Mouse (Mus musculus) erythroblast, embryonic 14.5 days (primary cell): ENCODE measurements around the gene St6galnac5. TPM values are rescaled to one million over a fixed set of nuclear protein-coding genes. Genes with fewer than 3 reads are reported as not detected.

ENCODE experiments used
- H3K27me3 ChIP-seq: 2 replicates; pipeline ENCODE4 v1.6.1; 2012; ENCODE audit warnings: inconsistent platforms; ENCODE audit not compliant: control insufficient read depth
- H3K36me3 ChIP-seq: 2 replicates; pipeline ENCODE4 v1.6.1; 2012; ENCODE audit warnings: mild to moderate bottlenecking, inconsistent platforms; ENCODE audit not compliant: control insufficient read depth
- H3K4me1 ChIP-seq: 2 replicates; pipeline ENCODE4 v1.6.1; 2012; ENCODE audit warnings: inconsistent platforms; ENCODE audit not compliant: control insufficient read depth
- H3K4me3 ChIP-seq: replicated peaks from 2 replicates; pipeline ENCODE3; 2012; ENCODE audit warnings: moderate library complexity, mild to moderate bottlenecking, inconsistent platforms
- H3K9me3 ChIP-seq: 2 replicates; pipeline ENCODE4 v1.6.1; 2012; ENCODE audit warnings: low read length, inconsistent platforms, mixed read lengths; ENCODE audit not compliant: control insufficient read depth
- GATA1 ChIP-seq: IDR thresholded peaks from 2 replicates; pipeline ENCODE4 v1.6.1; 2012; ENCODE audit warnings: low read length, inconsistent platforms, mixed read lengths
- TAL1 ChIP-seq: IDR thresholded peaks from 3 replicates; pipeline ENCODE4 v1.6.1; 2012; ENCODE audit warnings: low read length, inconsistent platforms, mixed read lengths
- polyA plus RNA-seq: library from polyadenylated mRNA; stranded (reverse); fragments of >175 nt; gene quantifications from 2 replicates; pipeline ENCODE4 v1.2.3, GENCODE M21; 2012

St6galnac5 gene
- polyA plus RNA-seq, 1 experiment, result not detected

GRCm38 (mm10) chr3:152956038-152956437 is 26.0 kb downstream of the St6galnac5 start:
- H3K4me3 ChIP-seq, result no peak overlapping the region
- peaks cover 4% of the 10 kb centered on the region for H3K4me1 ChIP-seq
- no peaks in the 10 kb centered on the region for H3K36me3 ChIP-seq
- TF ChIP-seq TAL1 (no peak), GATA1 (no peak)
- no peaks in the 10 kb centered on the region for H3K9me3 ChIP-seq
- H3K27me3 ChIP-seq, result no peaks in the 10 kb centered on the region

GRCm38 (mm10) chr3:152951634-152952545 is 30.2 kb downstream of the St6galnac5 start:
- no peak for TF ChIP-seq TAL1
- no peak for TF ChIP-seq GATA1
- no peaks in the 10 kb centered on the region for H3K27me3 ChIP-seq
- no peaks in the 10 kb centered on the region for H3K9me3 ChIP-seq
- H3K36me3 ChIP-seq, result no peaks in the 10 kb centered on the region
- peaks cover 23% of the 10 kb centered on the region for H3K4me1 ChIP-seq
- H3K4me3 ChIP-seq, result no peak overlapping the region

GRCm38 (mm10) chr3:152950914-152951313 is 31.1 kb downstream of the St6galnac5 start:
- Histone ChIP-seq H3K36me3 (no peaks in the 10 kb centered on the region), H3K27me3 (no peaks in the 10 kb centered on the region), H3K9me3 (no peaks in the 10 kb centered on the region), H3K4me1 (peaks cover 21% of the 10 kb centered on the region), H3K4me3 (no peak overlapping the region)
- no peak for TF ChIP-seq TAL1
- no peak for TF ChIP-seq GATA1

GRCm38 (mm10) chr3:152950299-152950698 is 31.7 kb downstream of the St6galnac5 start:
- Histone ChIP-seq H3K36me3 (no peaks in the 10 kb centered on the region), H3K27me3 (no peaks in the 10 kb centered on the region), H3K9me3 (no peaks in the 10 kb centered on the region), H3K4me1 (peaks cover 21% of the 10 kb centered on the region), H3K4me3 (no peak overlapping the region)
- TF ChIP-seq GATA1 (no peak), TAL1 (no peak)

GRCm38 (mm10) chr3:152949233-152949777 is 32.7 kb downstream of the St6galnac5 start:
- no peaks in the 10 kb centered on the region for H3K9me3 ChIP-seq
- H3K27me3 ChIP-seq, result no peaks in the 10 kb centered on the region
- peaks cover 21% of the 10 kb centered on the region for H3K4me1 ChIP-seq
- TF ChIP-seq TAL1 (no peak), GATA1 (no peak)
- no peaks in the 10 kb centered on the region for H3K36me3 ChIP-seq
- H3K4me3 ChIP-seq, result no peak overlapping the region

GRCm38 (mm10) chr3:152948556-152948955 is 33.5 kb downstream of the St6galnac5 start:
- no peaks in the 10 kb centered on the region for H3K36me3 ChIP-seq
- no peaks in the 10 kb centered on the region for H3K27me3 ChIP-seq
- no peak overlapping the region for H3K4me3 ChIP-seq
- H3K9me3 ChIP-seq, result no peaks in the 10 kb centered on the region
- H3K4me1 ChIP-seq, result peaks cover 21% of the 10 kb centered on the region
- TF ChIP-seq GATA1 (no peak), TAL1 (no peak)

- Histone ChIP-seq H3K4me3 (no peak overlapping the region), H3K9me3 (no peaks in the 10 kb centered on the region), H3K36me3 (no peaks in the 10 kb centered on the region), H3K27me3 (no peaks in the 10 kb centered on the region), H3K4me1 (peaks cover 27% of the 10 kb centered on the region)
- TF ChIP-seq TAL1 (no peak), GATA1 (no peak)
These were observed 34.9 kb downstream of the St6galnac5 start for GRCm38 (mm10) chr3:152947031-152947640.

- Histone ChIP-seq H3K4me1 (peaks cover 20% of the 10 kb centered on the region), H3K36me3 (no peaks in the 10 kb centered on the region), H3K9me3 (no peaks in the 10 kb centered on the region), H3K4me3 (no peak overlapping the region), H3K27me3 (no peaks in the 10 kb centered on the region)
- TF ChIP-seq TAL1 (no peak), GATA1 (no peak)
These were observed 37.3 kb downstream of the St6galnac5 start for GRCm38 (mm10) chr3:152944766-152945165.

- no peak overlapping the region for H3K4me3 ChIP-seq
- TF ChIP-seq TAL1, result no peak
- no peak for TF ChIP-seq GATA1
- H3K4me1 ChIP-seq, result peaks cover 6% of the 10 kb centered on the region
- no peaks in the 10 kb centered on the region for H3K36me3 ChIP-seq
- no peaks in the 10 kb centered on the region for H3K9me3 ChIP-seq
- no peaks in the 10 kb centered on the region for H3K27me3 ChIP-seq
These were observed 39.1 kb downstream of the St6galnac5 start for GRCm38 (mm10) chr3:152942985-152943384.
